Mouse (Mus musculus) embryonic facial prominence, embryonic 12.5 days (tissue): ENCODE results near the gene Il13. TPM values are rescaled to one million over a fixed set of nuclear protein-coding genes. Genes with fewer than 3 reads are reported as not detected.
A peak's percentile ranks its signal among the peaks of the same experiment; 100 is the strongest.

Experiments
- ATAC-seq: fragments of 200-750 bp; cut with Nextera tagmentation; 2 replicates; pipeline ENCODE4 v1.8.0; 2017; ENCODE audit not compliant: insufficient number of reproducible peaks, insufficient read depth, low FRiP score, low TSS enrichment
- H3K27ac ChIP-seq: fragments of 300-500 bp; sonication (generic); 2 replicates; pipeline ENCODE4 v1.5.1; 2016; ENCODE audit warnings: mild to moderate bottlenecking
- H3K27me3 ChIP-seq: fragments of 300-500 bp; sonication (generic); 2 replicates; pipeline ENCODE4 v1.6.1; 2016; ENCODE audit warnings: mild to moderate bottlenecking, moderate library complexity
- H3K36me3 ChIP-seq: fragments of 300-500 bp; sonication (generic); 2 replicates; pipeline ENCODE4 v1.6.1; 2016; ENCODE audit warnings: mild to moderate bottlenecking
- H3K4me1 ChIP-seq: fragments of 300-500 bp; sonication (generic); 2 replicates; pipeline ENCODE4 v1.6.1; 2016
- H3K4me2 ChIP-seq: fragments of 300-500 bp; sonication (generic); replicated peaks from 2 replicates; pipeline ENCODE4 v1.6.1; 2016; ENCODE audit warnings: mild to moderate bottlenecking, moderate library complexity
- H3K4me3 ChIP-seq: fragments of 300-500 bp; sonication (generic); 2 replicates; pipeline ENCODE4 v1.5.1; 2016; ENCODE audit warnings: mild to moderate bottlenecking
- H3K9ac ChIP-seq: fragments of 300-500 bp; sonication (generic); 2 replicates; pipeline ENCODE4 v1.6.1; 2016; ENCODE audit warnings: mild to moderate bottlenecking, moderate library complexity
- H3K9me3 ChIP-seq: fragments of 300-500 bp; sonication (generic); 2 replicates; pipeline ENCODE4 v1.6.1; 2016; ENCODE audit warnings: mild to moderate bottlenecking, moderate library complexity
- WGBS: fragments of 180-500 bp; shearing (Covaris S2); methylation state at CpG from one replicate; pipeline ENCODE4 v1.1.7; 2016; 5-methylcytosine and 5-hydroxymethylcytosine counted together
- polyA plus RNA-seq: library from polyadenylated mRNA; unstranded; fragments of >200 nt; fragmentation: Nextera tagmentation; extraction: Ambion mirVana; gene quantifications from 2 replicates; pipeline ENCODE4 v1.2.1, GENCODE M21; 2016

Il13 gene
- polyA plus RNA-seq, 1 experiment from 2014 or later = not detected

GRCm38 (mm10) chr11:53615172-53615571, 19.3 kb downstream of the Il13 start:
- WGBS = 71% methylated on average over 6 of the region's 6 CpGs
- Histone ChIP-seq H3K4me1 (no peaks in the 10 kb centered on the region), H3K36me3 (no peaks in the 10 kb centered on the region), H3K27ac (no peak overlapping the region), H3K9me3 (no peaks in the 10 kb centered on the region), H3K27me3 (no peaks in the 10 kb centered on the region), H3K9ac (no peak overlapping the region), H3K4me3 (no peak overlapping the region), H3K4me2 (no peak overlapping the region)
- ATAC-seq = no peak

- 80% methylated on average over 3 of the region's 3 CpGs for WGBS
- H3K27ac ChIP-seq = no peak overlapping the region
- no peak overlapping the region for H3K9ac ChIP-seq
- H3K4me1 ChIP-seq = peaks cover 4% of the 10 kb centered on the region; the same call in 1 of the 2 replicates
- H3K4me2 ChIP-seq = no peak overlapping the region
- H3K4me3 ChIP-seq = no peak overlapping the region
- no peaks in the 10 kb centered on the region for H3K9me3 ChIP-seq
- H3K36me3 ChIP-seq = no peaks in the 10 kb centered on the region
- no peaks in the 10 kb centered on the region for H3K27me3 ChIP-seq
- no peak for ATAC-seq
Measured at GRCm38 (mm10) chr11:53609672-53610071, 24.8 kb downstream of the Il13 start.

GRCm38 (mm10) chr11:53609231-53609630, 25.3 kb downstream of the Il13 start:
- no peak overlapping the region for H3K4me3 ChIP-seq
- H3K27me3 ChIP-seq = no peaks in the 10 kb centered on the region
- peaks cover 4% of the 10 kb centered on the region; the same call in 1 of the 2 replicates for H3K4me1 ChIP-seq
- WGBS = 81% methylated on average over 6 of the region's 6 CpGs
- no peak for ATAC-seq
- H3K27ac ChIP-seq = no peak overlapping the region
- no peak overlapping the region for H3K4me2 ChIP-seq
- no peaks in the 10 kb centered on the region for H3K9me3 ChIP-seq
- no peaks in the 10 kb centered on the region for H3K36me3 ChIP-seq
- no peak overlapping the region for H3K9ac ChIP-seq

- no peak overlapping the region for H3K27ac ChIP-seq
- no peaks in the 10 kb centered on the region for H3K27me3 ChIP-seq
- WGBS = 7% methylated on average over 12 of the region's 12 CpGs
- ATAC-seq = no peak
- no peaks in the 10 kb centered on the region for H3K9me3 ChIP-seq
- peaks cover 9% of the 10 kb centered on the region for H3K36me3 ChIP-seq
- H3K4me3 ChIP-seq = no peak overlapping the region
- H3K9ac ChIP-seq = no peak overlapping the region
- peak overlapping the region; percentile 21 for H3K4me2 ChIP-seq
- peaks cover 4% of the 10 kb centered on the region; the same call in 1 of the 2 replicates for H3K4me1 ChIP-seq
Measured at GRCm38 (mm10) chr11:53605609-53606008, 28.9 kb downstream of the Il13 start.

GRCm38 (mm10) chr11:53604983-53605382, 29.5 kb downstream of the Il13 start:
- H3K9me3 ChIP-seq = no peaks in the 10 kb centered on the region
- no peak for ATAC-seq
- no peak overlapping the region for H3K27ac ChIP-seq
- H3K4me2 ChIP-seq = no peak overlapping the region
- 92% methylated on average over 3 of the region's 3 CpGs for WGBS
- H3K27me3 ChIP-seq = no peaks in the 10 kb centered on the region
- peaks cover 4% of the 10 kb centered on the region; the same call in 1 of the 2 replicates for H3K4me1 ChIP-seq
- H3K9ac ChIP-seq = no peak overlapping the region
- H3K36me3 ChIP-seq = peaks cover 12% of the 10 kb centered on the region
- no peak overlapping the region for H3K4me3 ChIP-seq

GRCm38 (mm10) chr11:53591116-53591515, 43.4 kb downstream of the Il13 start:
- no peak overlapping the region for H3K9ac ChIP-seq
- H3K27me3 ChIP-seq = no peaks in the 10 kb centered on the region
- no peak overlapping the region for H3K4me2 ChIP-seq
- H3K4me1 ChIP-seq = no peaks in the 10 kb centered on the region
- H3K9me3 ChIP-seq = no peaks in the 10 kb centered on the region
- peaks cover 75% of the 10 kb centered on the region for H3K36me3 ChIP-seq
- H3K4me3 ChIP-seq = no peak overlapping the region
- WGBS = 84% methylated on average over 5 of the region's 5 CpGs
- no peak for ATAC-seq
- H3K27ac ChIP-seq = no peak overlapping the region

- H3K36me3 ChIP-seq = peaks cover 80% of the 10 kb centered on the region
- H3K27me3 ChIP-seq = no peaks in the 10 kb centered on the region
- H3K4me1 ChIP-seq = no peaks in the 10 kb centered on the region
- no peak overlapping the region for H3K27ac ChIP-seq
- no peak overlapping the region for H3K4me3 ChIP-seq
- no peak overlapping the region for H3K9ac ChIP-seq
- no peaks in the 10 kb centered on the region for H3K9me3 ChIP-seq
- H3K4me2 ChIP-seq = no peak overlapping the region
- ATAC-seq = no peak
- WGBS = 40% methylated on average over 15 of the region's 15 CpGs
Measured at GRCm38 (mm10) chr11:53590368-53590768, 44.1 kb downstream of the Il13 start.

GRCm38 (mm10) chr11:53588279-53588678, 46.2 kb downstream of the Il13 start:
- H3K36me3 ChIP-seq = peaks cover 75% of the 10 kb centered on the region
- 73% methylated on average over 8 of the region's 8 CpGs for WGBS

GRCm38 (mm10) chr11:53585510-53585909, 49.0 kb downstream of the Il13 start:
- Histone ChIP-seq H3K9ac (no peak overlapping the region), H3K9me3 (no peaks in the 10 kb centered on the region), H3K27me3 (no peaks in the 10 kb centered on the region), H3K4me2 (no peak overlapping the region), H3K36me3 (peaks cover 70% of the 10 kb centered on the region), H3K4me1 (no peaks in the 10 kb centered on the region), H3K4me3 (no peak overlapping the region), H3K27ac (no peak overlapping the region)
- no peak for ATAC-seq
- WGBS = 95% methylated on average over 6 of the region's 6 CpGs

More at GRCm38 (mm10) chr11:53588279-53588678, 46.2 kb downstream of the Il13 start:
- Histone ChIP-seq H3K4me3 (no peak overlapping the region), H3K4me1 (no peaks in the 10 kb centered on the region), H3K4me2 (no peak overlapping the region), H3K27ac (no peak overlapping the region), H3K9ac (no peak overlapping the region), H3K27me3 (no peaks in the 10 kb centered on the region), H3K9me3 (no peaks in the 10 kb centered on the region)
- ATAC-seq = no peak

GRCm38 (mm10) chr11:53584849-53585248, 49.7 kb downstream of the Il13 start:
- ATAC-seq = no peak
- H3K4me3 ChIP-seq = no peak overlapping the region
- H3K4me2 ChIP-seq = no peak overlapping the region
- H3K27ac ChIP-seq = no peak overlapping the region
- H3K9me3 ChIP-seq = no peaks in the 10 kb centered on the region
- WGBS = 68% methylated on average over 3 of the region's 3 CpGs
- no peaks in the 10 kb centered on the region for H3K4me1 ChIP-seq
- H3K36me3 ChIP-seq = peaks cover 75% of the 10 kb centered on the region
- H3K9ac ChIP-seq = no peak overlapping the region
- no peaks in the 10 kb centered on the region for H3K27me3 ChIP-seq

- Histone ChIP-seq H3K4me3 (no peak overlapping the region), H3K4me1 (no peaks in the 10 kb centered on the region), H3K27me3 (no peaks in the 10 kb centered on the region), H3K9ac (no peak overlapping the region), H3K36me3 (peaks cover 69% of the 10 kb centered on the region), H3K9me3 (no peaks in the 10 kb centered on the region), H3K4me2 (no peak overlapping the region), H3K27ac (no peak overlapping the region)
- 85% methylated on average over 10 of the region's 10 CpGs for WGBS
- no peak for ATAC-seq
Measured at GRCm38 (mm10) chr11:53583151-53583550, 51.4 kb downstream of the Il13 start.
